Mouse (Mus musculus) heart, adult 9 months (tissue): Measurements from ENCODE around the gene Chpt1.
"Not testable (repeated sequence)": the region's sequence is repeated elsewhere in the genome, so short reads cannot be mapped to it uniquely, and the experiment has no call there.

ENCODE experiments used
- DNase-seq, 2 experiments: peaks; one replicate each; pipeline ENCODE4 v3.0.0; 2022; ENCODE audit warnings: low spot score in 2 of 2

The Chpt1 gene

GRCm38 (mm10) chr10:88503421-88504314 lies at the start of gene Chpt1:
Chpt1 (minus strand) TSS chr10:88504073.
- DNase-seq: peak; percentile 85 to 86

DNA sequence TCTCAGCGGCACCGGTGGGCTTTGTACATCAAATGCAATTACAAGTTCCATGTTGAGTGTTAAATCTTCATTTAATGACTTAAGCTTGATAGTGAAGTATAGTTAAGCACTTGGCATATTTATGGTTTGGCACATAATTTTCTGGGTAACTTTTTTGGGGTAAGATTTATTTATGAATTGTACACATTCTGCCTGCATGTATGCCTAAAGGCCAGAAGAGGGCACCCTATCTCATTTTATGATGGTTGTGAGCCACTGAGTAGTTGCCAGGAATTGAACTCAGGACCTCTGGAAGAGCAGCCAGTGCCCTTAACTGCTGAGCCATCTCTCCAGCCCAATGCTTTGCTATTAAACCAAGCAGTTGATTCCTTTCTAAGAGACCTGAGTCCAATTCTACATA lies 48.9 kb upstream of the Chpt1 start:
- DNase-seq: no peak

- DNase-seq: no peak
Observed at GRCm38 (mm10) chr10:88550225-88550624, 46.4 kb upstream of the Chpt1 start.

DNA sequence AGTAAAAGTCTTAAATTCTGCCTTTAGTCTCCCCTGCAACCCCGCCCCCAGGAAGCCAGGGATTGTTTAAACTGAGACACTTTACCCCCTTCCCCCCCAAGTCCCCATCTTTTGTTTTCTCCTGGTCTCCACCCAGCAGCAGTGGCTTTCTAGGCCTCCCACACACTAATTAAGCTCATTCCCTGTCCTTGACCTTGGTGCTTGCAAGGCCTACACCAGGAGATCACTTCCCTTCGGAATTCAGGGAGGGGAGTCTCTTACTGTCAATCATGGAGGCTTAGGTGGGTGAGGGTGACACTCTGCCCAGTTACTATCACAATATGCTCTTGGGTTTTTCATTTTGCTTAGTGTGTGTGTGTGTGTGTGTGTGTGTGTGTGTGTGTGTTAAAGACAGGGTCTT lies 43.8 kb upstream of the Chpt1 start:
- no peak for DNase-seq

DNA sequence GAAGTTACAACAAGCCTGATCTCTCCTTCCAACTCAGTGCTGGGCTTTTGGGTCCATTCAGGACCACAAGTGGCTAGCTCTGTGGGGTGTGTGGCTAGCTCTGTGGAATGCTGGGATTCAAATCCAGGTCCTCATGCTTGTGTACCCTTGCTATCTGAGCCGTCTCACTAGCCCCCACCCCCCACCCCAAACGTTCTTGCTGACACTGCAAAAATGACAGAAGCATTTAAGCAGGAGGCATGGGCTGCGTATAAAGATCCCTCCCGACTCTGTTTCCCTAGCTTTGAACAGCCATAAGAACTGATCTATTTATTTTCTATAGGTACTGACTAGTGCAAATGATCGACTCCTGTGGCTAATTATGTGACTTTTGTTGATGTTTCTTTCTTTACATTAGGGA lies 26.8 kb upstream of the Chpt1 start:
- no peak for DNase-seq

GRCm38 (mm10) chr10:88524016-88524415 lies 20.1 kb upstream of the Chpt1 start:
- no peak for DNase-seq

- DNase-seq: no peak
Observed at GRCm38 (mm10) chr10:88523212-88523611, 19.3 kb upstream of the Chpt1 start.

- no peak for DNase-seq
Observed at GRCm38 (mm10) chr10:88522795-88523194, 18.9 kb upstream of the Chpt1 start.

DNA sequence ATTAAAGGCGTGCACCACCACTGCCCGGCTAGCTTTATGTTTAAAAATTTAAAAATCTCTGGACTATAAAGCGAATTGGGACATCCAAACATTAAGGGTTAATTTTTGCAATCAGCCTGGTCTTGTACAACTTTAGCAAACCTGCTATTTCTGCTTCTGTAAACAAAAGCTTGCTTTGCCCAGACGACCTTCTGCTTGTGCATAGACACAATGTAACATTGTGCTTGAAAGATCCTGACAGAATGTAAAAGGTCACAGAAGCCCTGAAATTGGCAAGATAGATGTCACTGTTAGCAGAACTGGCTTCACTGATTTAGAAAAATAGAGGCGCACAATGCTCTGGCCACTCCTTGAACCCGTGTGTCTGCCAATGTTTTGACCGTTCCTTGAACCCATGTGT lies 11.2 kb upstream of the Chpt1 start:
- not testable (repeated sequence) for DNase-seq

- peak; percentile 25 to 66 for DNase-seq
Observed at GRCm38 (mm10) chr10:88514495-88514894, 10.6 kb upstream of the Chpt1 start.

- no peak for DNase-seq
Observed at GRCm38 (mm10) chr10:88513574-88514135, 9.8 kb upstream of the Chpt1 start.

GRCm38 (mm10) chr10:88511355-88511754 lies 7.5 kb upstream of the Chpt1 start:
- no peak for DNase-seq

DNA sequence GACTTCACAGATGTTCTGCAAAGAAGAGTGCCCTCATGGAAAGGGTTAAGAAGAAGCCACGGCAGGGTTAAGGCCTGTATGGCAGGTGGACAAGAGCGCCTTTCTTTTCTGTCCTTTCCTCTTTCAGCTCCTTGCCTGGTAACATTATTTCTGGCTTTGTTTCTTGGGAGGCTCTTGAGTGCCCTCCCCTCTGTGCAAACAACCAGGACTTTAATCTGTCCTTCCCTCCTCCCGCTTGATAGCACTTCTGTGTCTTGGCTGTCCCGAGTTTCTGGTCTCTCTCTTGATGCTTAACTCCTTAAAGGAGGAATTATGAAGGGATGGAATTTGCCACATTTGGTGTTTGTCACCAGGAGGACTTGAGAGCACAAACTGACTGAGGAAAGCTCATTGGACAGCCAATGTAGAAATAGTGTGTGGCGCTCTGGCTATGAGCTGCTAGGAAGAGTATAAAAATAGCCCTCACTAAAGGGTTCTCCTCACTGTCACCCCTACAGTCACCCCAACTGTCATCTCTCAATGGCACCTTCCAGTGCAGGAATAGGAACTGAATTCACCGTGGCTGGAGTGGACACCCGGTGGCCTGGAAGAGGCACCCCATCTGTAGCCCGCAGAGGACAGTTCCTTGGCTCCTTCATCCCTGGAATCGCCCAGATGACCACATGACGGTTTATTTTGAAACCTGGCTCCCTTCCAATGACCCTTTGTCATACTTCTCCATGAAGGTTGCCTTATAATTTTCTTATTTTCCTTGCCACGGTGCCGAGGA lies 6.8 kb upstream of the Chpt1 start:
- DNase-seq: peak; percentile 80 to 82

DNA sequence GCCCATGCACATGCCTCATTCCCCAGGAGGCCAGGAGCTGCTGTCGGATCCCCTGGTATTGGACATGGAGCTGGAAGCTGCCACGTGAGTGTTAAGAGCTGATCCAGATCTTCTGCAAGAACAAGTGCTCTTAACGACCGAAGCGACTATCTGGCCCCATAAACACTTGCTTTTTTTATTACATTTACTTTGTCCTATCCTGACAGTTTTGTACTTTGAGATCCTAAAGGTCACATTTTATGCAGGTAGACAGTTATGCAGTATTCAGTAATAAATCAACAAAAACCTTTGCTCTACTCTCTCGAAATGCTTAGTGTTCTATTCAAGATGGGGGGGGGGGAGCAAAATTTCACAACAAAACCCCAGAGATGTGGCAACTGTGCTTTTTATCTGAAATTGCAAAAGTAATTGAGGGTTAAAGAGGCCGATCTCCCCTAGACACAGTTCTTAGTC lies 3.8 kb upstream of the Chpt1 start:
- DNase-seq: no peak

DNA sequence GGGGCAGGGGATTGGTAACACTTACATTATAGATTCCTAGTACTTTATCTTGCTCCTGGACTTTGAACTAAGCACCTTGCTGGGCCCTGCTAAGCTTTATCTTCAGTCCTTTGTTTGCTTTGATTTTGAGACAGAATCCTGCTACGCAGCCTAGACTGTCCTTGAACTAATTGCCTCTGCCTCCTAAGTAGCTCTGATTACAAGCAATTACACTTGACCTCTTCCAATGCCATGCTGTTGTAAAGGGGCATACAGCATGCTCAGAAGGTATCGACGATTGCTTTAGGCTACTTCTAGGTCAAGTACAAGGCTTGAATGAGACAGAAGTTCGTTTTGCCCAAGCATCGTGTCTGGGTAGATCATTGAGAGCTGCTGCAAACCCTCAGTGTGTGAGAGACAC lies 1.4 kb upstream of the Chpt1 start:
- no peak for DNase-seq

DNA sequence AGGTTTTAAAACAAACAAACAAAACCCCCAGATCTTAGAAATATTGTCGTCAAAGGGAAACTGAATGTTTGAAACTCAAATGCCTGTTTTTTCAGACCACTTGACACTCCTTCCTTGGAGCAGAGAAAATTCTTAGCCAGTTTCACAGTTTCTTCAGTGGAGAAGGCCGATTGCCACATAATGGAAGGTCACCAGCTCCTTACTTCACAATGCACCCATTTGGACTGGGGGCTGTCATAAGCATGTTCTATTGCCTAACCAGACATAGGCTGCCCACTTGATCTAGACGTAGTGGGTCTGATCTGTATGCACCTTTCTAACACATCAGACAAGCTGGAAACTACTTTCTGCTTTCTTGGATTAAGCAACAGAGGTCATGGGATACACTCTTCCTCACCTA lies 608 bp upstream of the Chpt1 start:
- no peak for DNase-seq

DNA sequence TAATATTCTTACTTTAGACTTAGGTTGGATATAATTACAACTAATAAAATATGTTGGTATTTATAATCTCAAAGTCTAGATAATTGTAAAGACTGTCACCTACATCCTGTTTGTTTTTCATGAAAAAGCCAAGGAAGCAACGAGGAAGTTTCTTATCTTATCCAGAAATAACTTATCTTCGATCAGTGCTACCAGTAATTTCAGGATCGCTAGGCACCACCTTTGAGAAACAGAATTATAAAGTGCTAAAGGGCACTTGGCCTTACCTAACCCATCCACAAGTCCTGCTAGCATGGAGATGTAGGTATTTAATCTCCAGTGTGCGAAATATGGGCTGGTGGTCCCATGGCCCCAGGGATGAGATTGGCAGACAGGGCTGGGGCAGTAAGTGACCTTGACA lies 954 bp downstream of the Chpt1 start:
- DNase-seq: no peak

DNA sequence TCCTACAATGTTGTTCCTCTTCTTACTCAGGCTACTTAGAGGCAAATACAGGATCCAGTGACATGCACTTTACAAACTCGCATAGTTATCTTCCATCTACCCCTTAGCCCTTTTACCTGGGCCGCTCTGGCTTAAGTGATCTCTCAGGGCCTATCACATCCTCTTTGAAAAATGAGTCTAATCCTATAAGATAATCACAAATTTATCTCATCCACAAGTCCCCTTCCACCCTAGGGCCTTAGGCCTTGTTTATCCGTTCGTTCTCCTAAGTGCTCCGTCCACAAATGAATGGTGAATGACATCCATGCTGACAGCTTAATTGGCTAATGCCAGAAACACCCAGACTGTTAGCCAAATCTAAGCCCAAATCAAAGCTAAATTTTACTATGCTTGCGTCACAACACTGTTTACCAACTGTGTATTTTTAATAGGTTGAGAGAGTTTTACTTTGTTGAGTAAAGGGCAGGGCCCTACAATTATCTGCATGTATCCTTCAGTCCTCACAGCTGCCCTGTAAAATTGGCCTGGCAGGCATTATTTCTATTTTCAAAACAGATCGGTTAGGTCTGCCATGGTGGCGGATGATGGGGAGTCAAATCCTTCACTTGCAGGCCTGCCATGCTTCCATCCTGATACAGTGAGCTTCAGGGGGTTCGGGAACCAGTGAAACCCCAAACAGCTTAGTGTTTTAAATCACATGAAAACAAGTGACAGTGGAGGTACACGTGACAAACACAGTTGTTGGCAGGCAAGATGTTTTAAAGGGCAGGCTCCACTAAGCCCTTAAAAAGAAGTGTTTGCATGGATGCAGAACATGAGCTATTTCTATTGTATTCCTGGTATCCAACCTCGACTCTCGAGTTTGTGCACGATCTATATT lies 1.7 kb downstream of the Chpt1 start:
- peak; percentile 26 to 43 for DNase-seq

DNA sequence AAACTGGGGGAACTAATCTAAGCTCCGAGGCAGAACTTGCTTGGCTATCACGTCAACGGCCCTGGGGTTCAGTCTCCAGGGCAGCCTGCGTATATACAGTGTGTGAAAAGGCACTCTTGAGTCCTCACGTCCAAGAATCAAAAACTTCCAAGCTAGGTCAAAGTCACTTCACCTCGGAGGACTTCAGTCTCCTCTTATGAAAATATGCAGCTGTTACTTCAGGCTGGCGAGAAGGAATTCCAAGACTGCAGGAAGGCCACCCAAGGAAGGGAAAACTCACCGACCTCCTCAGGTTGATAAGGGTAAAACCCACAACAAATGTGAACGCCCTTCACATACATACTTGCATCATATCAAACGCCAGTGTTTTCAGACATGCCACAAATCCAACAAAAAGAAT lies 2.5 kb downstream of the Chpt1 start:
- DNase-seq: no peak

DNA sequence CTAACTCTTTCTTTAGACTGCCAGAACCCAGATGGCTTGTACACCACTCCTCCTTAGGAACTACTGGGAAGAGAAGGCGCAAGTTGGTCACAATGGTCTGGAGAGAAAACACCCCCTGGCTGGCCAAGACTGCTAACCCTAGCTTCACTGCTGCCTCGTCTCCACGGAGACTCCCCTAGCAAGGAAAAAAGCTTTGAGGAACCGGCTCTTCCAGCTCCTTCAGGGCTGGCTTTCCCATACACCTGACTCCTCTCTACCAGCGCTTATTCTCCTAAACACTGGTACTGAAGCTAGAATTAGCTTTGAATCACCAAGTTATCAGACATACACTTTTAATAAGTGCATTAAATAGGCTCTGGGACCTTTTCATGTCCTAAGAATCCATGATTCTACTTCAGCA lies 3.9 kb downstream of the Chpt1 start:
- no peak for DNase-seq

DNA sequence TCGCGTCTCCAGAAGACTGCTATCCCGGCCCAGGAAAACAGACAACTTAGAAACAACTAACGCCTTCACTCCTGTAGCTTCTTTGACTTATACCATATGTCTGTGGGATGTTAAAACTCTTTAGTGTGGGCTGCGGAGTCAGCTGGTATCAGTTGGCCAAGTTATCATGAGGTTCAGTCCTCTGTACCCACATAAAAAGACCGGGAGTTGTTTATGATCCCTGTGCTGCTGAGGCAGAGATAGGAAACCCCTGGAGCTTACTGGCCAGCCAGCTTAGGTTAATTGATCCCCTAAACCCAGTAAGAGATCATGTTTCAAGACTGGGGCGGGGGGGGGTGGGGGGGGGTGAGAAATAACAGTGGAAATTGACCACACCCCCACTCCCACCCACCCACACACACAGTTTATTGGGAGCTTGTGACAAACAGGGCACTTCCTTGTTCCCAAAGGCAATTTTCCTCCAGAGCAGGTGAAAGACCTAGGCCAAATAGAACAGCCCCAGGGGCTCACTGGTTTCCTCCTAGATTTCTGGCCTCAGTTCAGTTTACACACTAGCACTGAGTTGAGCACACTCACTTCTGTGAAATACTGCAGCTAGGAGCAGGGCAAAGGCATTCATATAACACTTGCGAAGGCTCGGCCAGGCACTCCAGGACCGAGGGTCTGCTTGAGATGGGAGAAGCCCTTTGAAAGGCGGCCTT lies 6.9 kb downstream of the Chpt1 start:
- no peak for DNase-seq
